Mouse (Mus musculus) forebrain, embryonic 12.5 days (tissue): ENCODE results near the gene Peli1. TPM values are rescaled to one million over a fixed set of nuclear protein-coding genes. Genes with fewer than 3 reads are reported as not detected.

Source experiments
- ATAC-seq: fragments of 200-750 bp; cut with Nextera tagmentation; 2 replicates; pipeline ENCODE4 v1.8.0; 2017; ENCODE audit warnings: moderate TSS enrichment; ENCODE audit not compliant: low FRiP score
- H3K27ac ChIP-seq: fragments of 300-500 bp; sonication (generic); 2 replicates; pipeline ENCODE4 v1.5.1; 2016; ENCODE audit warnings: mild to moderate bottlenecking
- H3K27me3 ChIP-seq: fragments of 300-500 bp; sonication (generic); 2 replicates; pipeline ENCODE4 v1.6.1; 2016; ENCODE audit warnings: mild to moderate bottlenecking
- H3K36me3 ChIP-seq: fragments of 300-500 bp; sonication (generic); replicated peaks from 2 replicates; pipeline ENCODE4 v1.6.1; 2016; ENCODE audit warnings: mild to moderate bottlenecking
- H3K4me1 ChIP-seq: fragments of 300-500 bp; sonication (generic); 2 replicates; pipeline ENCODE4 v1.6.1; 2016
- H3K4me2 ChIP-seq: fragments of 300-500 bp; sonication (generic); 2 replicates; pipeline ENCODE4 v1.6.1; 2016; ENCODE audit warnings: mild to moderate bottlenecking, moderate library complexity
- H3K4me3 ChIP-seq: fragments of 300-500 bp; sonication (generic); replicated peaks from 2 replicates; pipeline ENCODE4 v1.5.1; 2016; ENCODE audit warnings: mild to moderate bottlenecking
- H3K9ac ChIP-seq: fragments of 300-500 bp; sonication (generic); 2 replicates; pipeline ENCODE4 v1.6.1; 2016; ENCODE audit warnings: mild to moderate bottlenecking
- H3K9me3 ChIP-seq: fragments of 300-500 bp; sonication (generic); 2 replicates; pipeline ENCODE4 v1.6.1; 2016
- WGBS: fragments of 180-500 bp; shearing (Covaris S2); methylation state at CpG from one replicate; pipeline ENCODE4 v1.1.7; 2016; 5-methylcytosine and 5-hydroxymethylcytosine counted together
- polyA plus RNA-seq: library from polyadenylated mRNA; unstranded; fragments of >200 nt; fragmentation: Nextera tagmentation; extraction: Ambion mirVana; gene quantifications from 2 replicates; pipeline ENCODE4 v1.2.1, GENCODE M21; 2016

Gene Peli1
- 103 and 107 TPM in 2 replicates for polyA plus RNA-seq

DNA sequence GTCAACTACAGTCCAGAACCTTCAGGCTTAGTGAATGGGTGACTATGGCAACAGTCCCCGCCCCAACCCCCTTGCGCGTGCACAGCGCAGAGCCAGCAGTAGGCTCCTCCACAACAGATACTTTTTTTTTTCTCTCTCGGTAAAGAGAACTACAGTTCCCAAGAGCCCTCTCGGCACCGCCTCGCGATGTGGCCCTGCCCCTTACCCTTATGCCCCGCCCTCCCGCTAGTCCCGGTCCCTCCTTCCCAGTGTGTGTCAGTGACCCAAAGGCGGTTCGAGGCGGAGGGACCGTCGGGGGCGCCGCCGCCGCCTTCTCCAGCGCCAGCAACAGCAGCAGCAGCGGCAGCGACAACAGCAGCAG lies at the start of gene Peli1:
Peli1 (plus strand) TSS at position 225 of the 361 bp plus-strand sequence.
- WGBS = 0% methylated on average over 24 of the region's 24 CpGs
- H3K27ac ChIP-seq = peak within 1 kb of the TSS; percentile 100
- peak; percentile 99 for ATAC-seq

DNA sequence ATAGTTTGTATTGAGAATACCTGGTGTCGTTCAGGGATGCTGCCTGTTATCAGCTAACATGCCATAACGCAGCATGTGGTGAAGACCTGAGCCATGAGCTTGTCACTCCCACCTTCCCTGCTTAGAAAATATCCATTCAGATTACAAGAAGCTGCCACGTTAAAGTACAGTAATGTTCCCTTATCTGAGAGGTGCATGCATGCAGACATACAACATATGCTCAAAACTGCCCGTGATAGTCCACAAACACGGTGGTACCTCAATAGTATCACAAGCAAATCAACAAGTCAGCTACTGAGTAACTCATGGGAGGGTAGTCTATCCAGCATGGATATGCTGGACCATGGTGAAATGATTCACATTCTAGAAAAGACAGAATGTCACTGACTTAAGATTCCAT lies 48.5 kb upstream of the Peli1 start:
- no peak overlapping the region for H3K9ac ChIP-seq
- 92% methylated on average over 5 of the region's 5 CpGs for WGBS
- H3K9me3 ChIP-seq = no peaks in the 10 kb centered on the region
- no peak overlapping the region for H3K4me2 ChIP-seq
- H3K4me1 ChIP-seq = no peaks in the 10 kb centered on the region
- no peak overlapping the region for H3K27ac ChIP-seq
- no peak for ATAC-seq
- H3K36me3 ChIP-seq = no peaks in the 10 kb centered on the region
- H3K27me3 ChIP-seq = peaks cover 8% of the 10 kb centered on the region; the same call in 1 of the 2 replicates
- no peak overlapping the region for H3K4me3 ChIP-seq

More for the DNA sequence above, at the start of gene Peli1:
- Histone ChIP-seq H3K4me1 (peaks cover 11% of the 10 kb centered on the region), H3K36me3 (no peaks in the 10 kb centered on the region), H3K4me3 (peak within 1 kb of the TSS; percentile 94), H3K9me3 (no peaks in the 10 kb centered on the region), H3K4me2 (peak within 1 kb of the TSS; percentile 61), H3K9ac (peak within 1 kb of the TSS; percentile 99), H3K27me3 (no peaks in the 10 kb centered on the region)

DNA sequence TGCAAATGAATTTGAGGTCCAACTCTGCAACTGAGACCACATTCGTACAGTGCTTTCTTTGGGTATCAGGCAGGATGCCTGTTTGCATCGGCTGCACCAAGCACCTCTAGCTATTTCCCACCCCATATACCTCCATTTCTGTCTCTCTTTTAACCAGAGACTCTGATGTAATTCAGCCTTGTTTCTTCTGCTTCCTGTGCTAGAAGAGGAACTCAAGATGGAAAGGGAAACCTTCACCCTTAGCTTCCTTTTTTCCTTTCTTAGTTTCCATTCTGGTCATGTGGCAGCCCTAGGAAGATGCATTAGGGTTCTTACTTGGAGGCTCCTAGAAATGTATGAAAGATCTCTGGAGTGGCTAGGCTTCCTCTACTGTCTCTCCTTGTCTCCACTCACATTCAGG lies 44.9 kb upstream of the Peli1 start:
- no peaks in the 10 kb centered on the region for H3K4me1 ChIP-seq
- no peak overlapping the region for H3K4me2 ChIP-seq
- no peak overlapping the region for H3K4me3 ChIP-seq
- no peaks in the 10 kb centered on the region for H3K36me3 ChIP-seq
- no peak overlapping the region for H3K9ac ChIP-seq
- H3K9me3 ChIP-seq = no peaks in the 10 kb centered on the region
- ATAC-seq = no peak
- WGBS = 92% methylated on average over 2 of the region's 2 CpGs
- H3K27ac ChIP-seq = no peak overlapping the region
- no peaks in the 10 kb centered on the region for H3K27me3 ChIP-seq

DNA sequence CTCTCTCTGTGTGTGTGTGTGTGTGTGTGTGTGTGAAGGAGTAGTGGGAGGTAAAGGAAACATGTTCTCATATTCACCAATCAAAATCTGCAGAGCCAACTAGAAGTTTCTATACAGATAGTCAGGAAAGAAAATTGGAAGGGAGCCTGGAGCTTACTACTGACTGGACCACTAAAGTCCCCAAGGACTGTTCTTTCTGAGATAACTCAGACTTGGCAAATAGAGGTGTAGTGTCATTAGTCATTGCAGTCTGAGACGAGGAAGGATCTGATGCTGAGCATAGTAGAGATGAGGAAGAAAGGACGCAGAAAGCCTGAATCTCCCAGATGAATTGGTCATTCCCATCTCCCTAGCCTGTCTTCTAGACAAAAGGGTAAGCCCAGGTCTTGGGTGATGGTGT lies 43.2 kb upstream of the Peli1 start:
- no peaks in the 10 kb centered on the region for H3K9me3 ChIP-seq
- no peak overlapping the region for H3K4me3 ChIP-seq
- no peak overlapping the region for H3K27ac ChIP-seq
- no peaks in the 10 kb centered on the region for H3K36me3 ChIP-seq
- H3K27me3 ChIP-seq = no peaks in the 10 kb centered on the region
- H3K4me2 ChIP-seq = no peak overlapping the region
- WGBS = 87% methylated on average over 2 of the region's 2 CpGs
- no peak for ATAC-seq
- no peak overlapping the region for H3K9ac ChIP-seq
- H3K4me1 ChIP-seq = no peaks in the 10 kb centered on the region

DNA sequence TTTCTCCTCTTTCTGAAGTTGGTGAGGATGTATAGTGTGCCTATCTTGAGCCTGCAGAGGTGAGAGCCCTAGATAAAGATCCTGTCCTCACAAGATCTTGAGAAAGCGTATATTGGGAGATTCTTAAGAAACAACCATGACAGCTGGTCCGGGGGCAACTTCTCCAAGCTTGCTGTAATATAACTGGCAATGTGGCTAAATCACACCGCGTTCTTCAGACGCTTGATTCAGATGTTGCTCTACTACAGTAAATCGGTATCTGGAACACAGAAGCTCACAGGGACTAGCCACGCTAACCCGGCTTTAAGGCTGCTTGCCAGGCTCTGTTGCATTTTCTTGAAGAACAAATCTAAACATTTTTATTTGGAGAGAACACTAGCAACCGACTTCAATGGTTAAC lies 39.4 kb upstream of the Peli1 start:
- no peaks in the 10 kb centered on the region for H3K4me1 ChIP-seq
- H3K36me3 ChIP-seq = no peaks in the 10 kb centered on the region
- no peak overlapping the region for H3K27ac ChIP-seq
- H3K9me3 ChIP-seq = no peaks in the 10 kb centered on the region
- no peak overlapping the region for H3K9ac ChIP-seq
- H3K27me3 ChIP-seq = no peaks in the 10 kb centered on the region
- ATAC-seq = no peak
- no peak overlapping the region for H3K4me2 ChIP-seq
- H3K4me3 ChIP-seq = no peak overlapping the region
- WGBS = 89% methylated on average over 9 of the region's 9 CpGs

DNA sequence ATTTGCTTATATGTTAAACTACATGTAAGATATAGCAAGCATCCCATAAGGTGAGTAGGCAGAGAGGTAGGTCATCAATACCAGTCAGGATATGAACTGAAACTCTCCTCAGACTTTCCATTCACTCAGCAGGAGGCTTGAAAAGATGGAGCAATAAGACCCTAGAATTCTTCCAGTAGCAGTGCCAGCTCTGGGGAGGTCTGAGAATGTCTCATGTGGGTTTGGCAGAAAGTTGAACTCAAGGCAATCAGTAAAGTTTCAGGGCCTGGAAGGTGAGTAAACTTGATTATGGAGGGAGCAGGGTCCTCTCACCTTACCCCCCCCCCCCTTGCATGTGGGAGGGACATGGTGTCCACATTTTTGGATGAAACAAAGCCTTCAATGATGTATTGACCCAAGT lies 36.5 kb upstream of the Peli1 start:
- no peaks in the 10 kb centered on the region for H3K36me3 ChIP-seq
- H3K27me3 ChIP-seq = no peaks in the 10 kb centered on the region
- no peaks in the 10 kb centered on the region for H3K4me1 ChIP-seq
- H3K27ac ChIP-seq = no peak overlapping the region
- no peak overlapping the region for H3K4me3 ChIP-seq
- ATAC-seq = no peak
- H3K9ac ChIP-seq = no peak overlapping the region
- no peak overlapping the region for H3K4me2 ChIP-seq
- H3K9me3 ChIP-seq = no peaks in the 10 kb centered on the region

DNA sequence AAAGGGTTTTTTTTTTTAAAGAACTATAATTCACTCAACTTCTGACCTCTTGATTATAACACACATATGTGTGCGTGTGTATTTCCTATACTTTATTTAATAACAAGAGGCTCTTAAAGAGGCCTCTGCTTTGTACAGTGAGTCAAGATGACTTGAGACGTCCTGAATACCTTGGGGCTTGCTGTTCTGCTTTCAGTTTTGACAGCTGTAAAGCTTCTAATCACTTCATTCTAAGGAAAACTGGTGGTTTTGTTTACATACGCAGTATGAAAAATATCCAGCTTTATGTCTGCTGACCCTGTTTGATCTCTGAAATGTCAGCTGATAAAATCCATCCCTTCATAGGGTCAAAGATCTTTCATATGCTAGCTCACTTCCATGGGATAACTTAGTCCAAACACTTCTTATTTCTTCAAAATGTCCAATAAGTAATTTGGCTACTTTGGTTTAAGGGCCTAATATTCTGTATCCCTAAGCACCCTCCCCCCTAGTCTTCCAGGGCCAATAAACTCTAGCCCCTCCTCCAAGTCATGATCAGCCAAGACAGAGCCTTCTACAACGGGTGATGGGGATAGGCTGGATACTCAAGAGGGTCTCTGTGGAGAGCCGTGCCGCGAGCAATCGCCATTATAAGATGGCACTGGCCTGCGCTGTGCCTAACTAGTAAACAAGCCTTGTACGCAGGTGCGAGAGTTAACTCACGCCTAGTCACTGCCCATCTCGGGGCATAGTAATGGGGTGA lies 34.8 kb upstream of the Peli1 start:
- H3K9me3 ChIP-seq = no peaks in the 10 kb centered on the region
- H3K27me3 ChIP-seq = 0 out of 2 replicates have a peak, but pooled peaks cover 7% of the 10 kb centered on the region
- no peak overlapping the region for H3K27ac ChIP-seq
- ATAC-seq = no peak
- H3K4me2 ChIP-seq = no peak overlapping the region
- H3K4me1 ChIP-seq = no peaks in the 10 kb centered on the region
- H3K4me3 ChIP-seq = no peak overlapping the region
- no peak overlapping the region for H3K9ac ChIP-seq
- no peaks in the 10 kb centered on the region for H3K36me3 ChIP-seq
- 92% methylated on average over 13 of the region's 13 CpGs for WGBS

DNA sequence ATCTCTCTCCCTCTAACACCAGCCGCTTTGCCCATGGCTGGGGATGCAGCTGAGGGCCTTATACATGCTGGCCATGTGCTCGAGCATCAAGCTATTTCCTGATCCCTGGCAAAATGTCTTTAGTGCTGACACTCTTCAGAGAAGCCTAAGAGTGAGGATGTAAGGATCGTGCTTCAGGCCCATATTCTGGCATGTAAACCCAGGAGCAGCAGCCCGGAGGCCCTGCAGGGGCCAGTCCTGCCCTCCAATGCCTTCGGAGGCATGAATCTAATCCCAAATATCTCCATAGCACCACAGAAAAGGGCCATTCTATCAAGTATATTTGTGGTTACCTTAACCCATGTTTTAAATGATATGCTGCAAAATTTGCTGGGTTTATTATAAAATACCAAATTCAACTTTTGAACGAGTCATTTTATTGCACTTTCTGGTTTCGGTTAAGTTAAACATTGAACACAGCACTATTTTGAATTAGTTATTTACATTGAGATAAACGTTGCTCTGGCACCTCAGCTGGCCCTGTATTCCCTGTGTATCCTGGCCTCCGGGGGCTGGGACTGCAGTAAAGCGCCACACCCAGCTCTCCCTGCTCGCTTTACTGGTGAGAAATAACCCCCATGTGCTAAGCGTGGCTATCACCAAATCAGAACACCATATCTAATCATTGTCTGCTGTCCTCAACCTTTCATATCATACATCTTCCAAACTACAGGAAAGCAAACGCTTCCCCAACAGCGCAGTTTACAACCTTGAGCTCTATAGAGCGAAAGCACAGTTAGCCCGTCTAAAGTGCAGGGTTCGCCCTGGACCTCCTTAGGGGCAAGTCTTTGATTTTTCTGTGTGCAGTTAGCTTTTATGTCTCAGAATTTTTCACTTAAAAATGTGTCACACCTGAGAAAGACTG lies 33.3 kb upstream of the Peli1 start:
- no peak for ATAC-seq
- 0 out of 2 replicates have a peak, but pooled peaks cover 7% of the 10 kb centered on the region for H3K27me3 ChIP-seq
- no peaks in the 10 kb centered on the region for H3K4me1 ChIP-seq
- no peak overlapping the region for H3K4me2 ChIP-seq
- H3K36me3 ChIP-seq = no peaks in the 10 kb centered on the region
- WGBS = 86% methylated on average over 17 of the region's 17 CpGs
- H3K27ac ChIP-seq = no peak overlapping the region
- H3K9me3 ChIP-seq = no peaks in the 10 kb centered on the region
- no peak overlapping the region for H3K9ac ChIP-seq
- H3K4me3 ChIP-seq = no peak overlapping the region

DNA sequence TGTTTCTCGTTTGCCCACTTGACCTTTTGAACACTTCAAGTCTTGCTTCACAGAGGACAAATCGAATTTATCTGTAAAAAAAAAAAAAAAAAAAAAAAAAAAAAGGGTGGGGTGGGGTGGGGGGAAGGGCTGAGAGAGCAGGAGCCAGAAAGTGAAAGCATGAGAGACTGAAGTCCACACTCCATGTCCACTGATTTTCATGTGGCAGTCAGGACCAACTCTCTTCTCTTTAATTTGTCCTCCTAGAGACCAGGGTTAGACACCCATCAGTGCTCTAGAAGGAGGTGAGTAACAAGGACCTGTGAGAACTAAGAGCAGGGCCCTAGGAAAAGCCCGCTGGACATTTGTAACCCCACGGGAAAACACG lies 32.7 kb upstream of the Peli1 start:
- no peak overlapping the region for H3K9ac ChIP-seq
- H3K27ac ChIP-seq = no peak overlapping the region
- H3K9me3 ChIP-seq = no peaks in the 10 kb centered on the region
- no peaks in the 10 kb centered on the region for H3K4me1 ChIP-seq
- H3K27me3 ChIP-seq = 0 out of 2 replicates have a peak, but pooled peaks cover 7% of the 10 kb centered on the region
- no peaks in the 10 kb centered on the region for H3K36me3 ChIP-seq
- ATAC-seq = no peak
- H3K4me3 ChIP-seq = no peak overlapping the region
- 84% methylated on average over 5 of the region's 5 CpGs for WGBS
- H3K4me2 ChIP-seq = no peak overlapping the region

DNA sequence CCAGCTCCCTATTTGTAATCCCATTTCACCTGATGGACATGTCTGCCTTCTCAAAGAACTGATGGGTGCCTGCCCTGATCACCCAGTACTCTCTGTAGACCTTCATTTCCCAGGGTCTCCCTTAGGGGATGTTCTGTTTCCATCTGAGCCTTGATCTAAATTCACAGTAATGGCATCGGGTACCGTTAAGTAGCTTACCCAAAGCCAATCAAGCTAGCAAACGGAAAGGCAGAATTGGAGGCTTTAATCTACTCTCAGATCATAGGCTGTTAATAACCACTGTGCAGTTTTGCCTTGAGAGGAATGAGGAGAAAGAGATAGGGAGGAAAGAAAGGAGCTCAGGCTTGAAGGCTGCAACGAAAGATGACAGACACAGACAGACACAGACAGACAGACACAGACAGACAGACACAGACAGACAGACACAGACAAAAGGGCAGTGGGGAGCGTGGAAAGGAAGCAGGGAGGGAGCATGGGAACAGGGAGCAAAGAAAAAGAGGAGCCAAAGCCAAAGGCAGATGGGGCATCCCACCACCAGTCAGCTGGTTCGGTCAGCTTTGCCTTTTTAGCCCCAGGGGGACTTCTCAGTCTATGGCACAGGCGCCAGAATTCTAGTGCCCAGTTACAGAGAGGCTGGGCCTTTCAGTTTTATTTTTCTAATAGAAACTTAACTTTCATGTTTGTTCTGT lies 30.6 kb upstream of the Peli1 start:
- no peak for ATAC-seq
- Histone ChIP-seq H3K27ac (no peak overlapping the region), H3K4me1 (no peaks in the 10 kb centered on the region), H3K4me3 (no peak overlapping the region), H3K4me2 (no peak overlapping the region), H3K9ac (no peak overlapping the region), H3K36me3 (no peaks in the 10 kb centered on the region), H3K9me3 (no peaks in the 10 kb centered on the region), H3K27me3 (0 out of 2 replicates have a peak, but pooled peaks cover 7% of the 10 kb centered on the region)
- WGBS = 69% methylated on average over 7 of the region's 7 CpGs

DNA sequence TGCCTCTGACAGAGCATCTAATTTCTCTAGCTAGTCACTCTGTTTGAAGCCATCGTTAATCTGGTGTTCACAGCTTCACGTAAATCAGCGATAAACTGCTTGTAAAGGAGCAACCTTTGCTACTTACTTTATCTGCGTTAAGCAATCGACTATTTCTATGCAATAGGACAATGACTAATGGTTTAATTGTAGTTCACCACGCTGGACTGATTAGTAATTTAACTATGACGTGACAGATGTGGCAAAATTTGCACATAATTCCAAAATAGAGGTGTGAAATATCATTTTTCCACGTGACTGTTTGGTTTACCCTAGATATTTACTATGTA lies 30.1 kb upstream of the Peli1 start:
- ATAC-seq = no peak
- Histone ChIP-seq H3K9ac (no peak overlapping the region), H3K4me1 (no peaks in the 10 kb centered on the region), H3K4me2 (no peak overlapping the region), H3K27ac (no peak overlapping the region), H3K9me3 (no peaks in the 10 kb centered on the region), H3K4me3 (no peak overlapping the region), H3K27me3 (0 out of 2 replicates have a peak, but pooled peaks cover 7% of the 10 kb centered on the region), H3K36me3 (no peaks in the 10 kb centered on the region)
- WGBS = 77% methylated on average over 8 of the region's 8 CpGs

DNA sequence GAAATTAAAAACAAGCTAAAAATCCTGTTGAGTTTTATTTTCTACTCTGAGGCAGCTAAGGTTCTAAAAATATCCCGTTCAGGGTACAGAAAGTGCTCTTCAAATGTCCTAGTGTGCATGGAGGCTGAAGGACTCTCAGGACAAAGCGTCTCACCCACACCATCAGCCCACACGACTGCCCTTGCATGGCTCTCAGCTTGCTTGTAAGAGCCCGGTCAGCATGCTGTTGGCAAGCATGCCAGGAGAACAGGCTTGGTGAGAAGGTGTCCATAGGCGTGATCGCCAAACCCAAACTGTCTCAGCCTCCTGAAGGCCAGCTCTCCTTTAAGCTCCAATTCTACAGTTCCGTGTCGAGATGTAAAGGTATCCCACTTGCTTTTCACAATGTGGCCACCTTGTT lies 29.7 kb upstream of the Peli1 start:
- no peaks in the 10 kb centered on the region for H3K9me3 ChIP-seq
- H3K27me3 ChIP-seq = 0 out of 2 replicates have a peak, but pooled peaks cover 7% of the 10 kb centered on the region
- H3K4me2 ChIP-seq = no peak overlapping the region
- H3K4me3 ChIP-seq = no peak overlapping the region
- 91% methylated on average over 8 of the region's 8 CpGs for WGBS
- H3K27ac ChIP-seq = no peak overlapping the region
- no peaks in the 10 kb centered on the region for H3K4me1 ChIP-seq
- no peaks in the 10 kb centered on the region for H3K36me3 ChIP-seq
- no peak for ATAC-seq
- H3K9ac ChIP-seq = no peak overlapping the region
